Mouse (Mus musculus) frontal cortex, adult (tissue): ENCODE measurements around the gene Snx8.
"Not testable (repeated sequence)": the region's sequence is repeated elsewhere in the genome, so short reads cannot be mapped to it uniquely, and the experiment has no call there.

ENCODE experiments used
- ATAC-seq: cut with Nextera tagmentation; 2 replicates; pipeline ENCODE4 v1.9.2; 2017; ENCODE audit warnings: mild to moderate bottlenecking, moderate library complexity, mixed read lengths; ENCODE audit not compliant: low TSS enrichment

Snx8 gene

GRCm38 (mm10) chr5:140384462-140384861 is 4.6 kb downstream of the Snx8 start:
- no peak for ATAC-seq

- ATAC-seq, result no peak
These were observed 5.5 kb downstream of the Snx8 start for GRCm38 (mm10) chr5:140383559-140383958.

GRCm38 (mm10) chr5:140382688-140383087 is 6.4 kb downstream of the Snx8 start:
- ATAC-seq, result no peak

- ATAC-seq, result peak; percentile 52; the same call in 1 of the 2 replicates
These were observed 7.9 kb downstream of the Snx8 start for GRCm38 (mm10) chr5:140381156-140381555.

GRCm38 (mm10) chr5:140379299-140379698 is 9.8 kb downstream of the Snx8 start:
- no peak for ATAC-seq

- no peak for ATAC-seq
These were observed 10.8 kb downstream of the Snx8 start for GRCm38 (mm10) chr5:140378121-140378853.

- no peak for ATAC-seq
These were observed 13.7 kb downstream of the Snx8 start for GRCm38 (mm10) chr5:140375249-140375829.

- peak; percentile 62; the same call in 1 of the 2 replicates for ATAC-seq
These were observed 14.8 kb downstream of the Snx8 start for GRCm38 (mm10) chr5:140374226-140374625.

GRCm38 (mm10) chr5:140373711-140374110 is 15.4 kb downstream of the Snx8 start:
- ATAC-seq, result no peak

- peak; percentile 67; the same call in 1 of the 2 replicates for ATAC-seq
These were observed 17.4 kb downstream of the Snx8 start for GRCm38 (mm10) chr5:140371671-140372070.

- no peak for ATAC-seq
These were observed 18.4 kb downstream of the Snx8 start for GRCm38 (mm10) chr5:140370446-140371254.

GRCm38 (mm10) chr5:140369466-140369865 is 19.6 kb downstream of the Snx8 start:
- no peak for ATAC-seq

- ATAC-seq, result no peak
These were observed 20.1 kb downstream of the Snx8 start for GRCm38 (mm10) chr5:140368926-140369325.

- not testable (repeated sequence) for ATAC-seq
These were observed 20.9 kb downstream of the Snx8 start for GRCm38 (mm10) chr5:140368126-140368525.

GRCm38 (mm10) chr5:140364415-140364814 is 24.6 kb downstream of the Snx8 start:
- ATAC-seq, result no peak

- ATAC-seq, result no peak
These were observed 29.0 kb downstream of the Snx8 start for GRCm38 (mm10) chr5:140359930-140360674.

GRCm38 (mm10) chr5:140357466-140357865 is 31.6 kb downstream of the Snx8 start:
- ATAC-seq, result no peak

GRCm38 (mm10) chr5:140355934-140356333 is 33.1 kb downstream of the Snx8 start:
- no peak for ATAC-seq

GRCm38 (mm10) chr5:140352352-140352751 is 36.7 kb downstream of the Snx8 start:
- no peak for ATAC-seq

GRCm38 (mm10) chr5:140350731-140351497 is 38.1 kb downstream of the Snx8 start:
- ATAC-seq, result no peak

- no peak for ATAC-seq
These were observed 39.2 kb downstream of the Snx8 start for GRCm38 (mm10) chr5:140349882-140350281.
